Mouse (Mus musculus) brown adipose tissue, adult 24 weeks (tissue): Measurements from ENCODE around the gene Atp11c. TPM values are rescaled to one million over a fixed set of nuclear protein-coding genes. Genes with fewer than 3 reads are reported as not detected.

Source experiments
- H3K27ac ChIP-seq: fragments of 200-500 bp; replicated peaks from 2 replicates; pipeline ENCODE4 v1.5.1; 2012; ENCODE audit warnings: low read depth, mild to moderate bottlenecking, low read length
- H3K4me1 ChIP-seq: fragments of 200-500 bp; 2 replicates; pipeline ENCODE4 v1.6.1; 2012; ENCODE audit warnings: low read length, mixed read lengths; ENCODE audit not compliant: control insufficient read depth, insufficient read depth, insufficient read length
- H3K4me3 ChIP-seq: fragments of 200-500 bp; 2 replicates; pipeline ENCODE4 v1.5.1; 2012; ENCODE audit warnings: low read depth, mild to moderate bottlenecking, low read length, moderate library complexity; ENCODE audit not compliant: insufficient read depth
- polyA plus RNA-seq: library from polyadenylated mRNA; stranded (reverse); fragments of >200 nt; gene quantifications from 2 replicates; pipeline ENCODE4 v1.2.4, GENCODE M21; 2012; ENCODE audit not compliant: missing spikeins, insufficient read depth, insufficient read length

Gene Atp11c
- polyA plus RNA-seq, 1 experiment: 8.8 TPM

GRCm38 (mm10) chrX:60414563-60415111 is 177.9 kb downstream of the Atp11c start:
- Histone ChIP-seq H3K27ac (no peak overlapping the region), H3K4me3 (no peak overlapping the region), H3K4me1 (no peaks in the 10 kb centered on the region)

GRCm38 (mm10) chrX:60405681-60406080 is 186.8 kb downstream of the Atp11c start:
- Histone ChIP-seq H3K4me1 (no peaks in the 10 kb centered on the region; the same call in 1 of the 2 replicates), H3K4me3 (no peak overlapping the region), H3K27ac (no peak overlapping the region)

- Histone ChIP-seq H3K27ac (peak overlapping the region; percentile 92), H3K4me1 (no peaks in the 10 kb centered on the region; the same call in 1 of the 2 replicates)
These were observed 187.8 kb downstream of the Atp11c start for GRCm38 (mm10) chrX:60404668-60405044.

GRCm38 (mm10) chrX:60403764-60404667 is 188.5 kb downstream of the Atp11c start:
- Histone ChIP-seq H3K4me1 (no peaks in the 10 kb centered on the region; the same call in 1 of the 2 replicates), H3K27ac (peak overlapping the region; percentile 92), H3K4me3 (peak overlapping the region; percentile 98)

More at GRCm38 (mm10) chrX:60404668-60405044, 187.8 kb downstream of the Atp11c start:
- H3K4me3 ChIP-seq: peak overlapping the region; percentile 98

GRCm38 (mm10) chrX:60403062-60403763 is 189.3 kb downstream of the Atp11c start:
- Histone ChIP-seq H3K4me1 (no peaks in the 10 kb centered on the region; the same call in 1 of the 2 replicates), H3K4me3 (peak overlapping the region; percentile 83), H3K27ac (0 out of 2 replicates have a peak overlapping the region, but pooled peaks have one; percentile 61)

GRCm38 (mm10) chrX:60394292-60394691 is 198.2 kb downstream of the Atp11c start:
- no peak overlapping the region for H3K4me3 ChIP-seq
- no peak overlapping the region for H3K27ac ChIP-seq
- H3K4me1 ChIP-seq: no peaks in the 10 kb centered on the region

- H3K27ac ChIP-seq: no peak overlapping the region
- no peak overlapping the region for H3K4me3 ChIP-seq
- H3K4me1 ChIP-seq: no peaks in the 10 kb centered on the region
These were observed 205.6 kb downstream of the Atp11c start for GRCm38 (mm10) chrX:60386852-60387251.

GRCm38 (mm10) chrX:60381711-60382110 is 210.8 kb downstream of the Atp11c start:
- Histone ChIP-seq H3K4me1 (no peaks in the 10 kb centered on the region), H3K27ac (no peak overlapping the region), H3K4me3 (no peak overlapping the region)

GRCm38 (mm10) chrX:60380386-60380785 is 212.1 kb downstream of the Atp11c start:
- H3K27ac ChIP-seq: no peak overlapping the region
- no peaks in the 10 kb centered on the region for H3K4me1 ChIP-seq
- no peak overlapping the region for H3K4me3 ChIP-seq

GRCm38 (mm10) chrX:60348741-60349140 is 243.8 kb downstream of the Atp11c start:
- H3K4me1 ChIP-seq: peaks cover 2% of the 10 kb centered on the region; the same call in 1 of the 2 replicates
- no peak overlapping the region for H3K4me3 ChIP-seq
- no peak overlapping the region for H3K27ac ChIP-seq

GRCm38 (mm10) chrX:60345447-60345846 is 247.1 kb downstream of the Atp11c start:
- Histone ChIP-seq H3K4me3 (no peak overlapping the region), H3K4me1 (peaks cover 2% of the 10 kb centered on the region; the same call in 1 of the 2 replicates), H3K27ac (no peak overlapping the region)

GRCm38 (mm10) chrX:60344991-60345390 is 247.5 kb downstream of the Atp11c start:
- Histone ChIP-seq H3K4me3 (no peak overlapping the region), H3K27ac (0 out of 2 replicates have a peak overlapping the region, but pooled peaks have one; percentile 0), H3K4me1 (peaks cover 2% of the 10 kb centered on the region; the same call in 1 of the 2 replicates)

GRCm38 (mm10) chrX:60329735-60330134 is 262.8 kb downstream of the Atp11c start:
- H3K4me3 ChIP-seq: no peak overlapping the region
- no peak overlapping the region for H3K27ac ChIP-seq
- no peaks in the 10 kb centered on the region for H3K4me1 ChIP-seq

- H3K27ac ChIP-seq: no peak overlapping the region
- no peak overlapping the region for H3K4me3 ChIP-seq
- no peaks in the 10 kb centered on the region for H3K4me1 ChIP-seq
These were observed 271.2 kb downstream of the Atp11c start for GRCm38 (mm10) chrX:60321321-60321720.

- no peaks in the 10 kb centered on the region for H3K4me1 ChIP-seq
- H3K4me3 ChIP-seq: no peak overlapping the region
- no peak overlapping the region for H3K27ac ChIP-seq
These were observed 274.8 kb downstream of the Atp11c start for GRCm38 (mm10) chrX:60317661-60318060.
